Mouse (Mus musculus): ENCODE data around the gene Arsg.

GRCm38 (mm10) chr11:109495771-109496474 is 22.7 kb downstream of the Arsg start:
- TF ChIP-seq EP300 (IDR thresholded peaks at IDR 0.05; ENCODE audit: low read depth) (no peak), CTCF (IDR thresholded peaks at IDR 0.05; ENCODE audit: low read depth) (no peak)
